Mouse (Mus musculus): Measurements from ENCODE around the gene Anxa2.

Gene Anxa2

GRCm38 (mm10) chr9:69511881-69512590, 58.6 kb downstream of the Anxa2 start:
- DNase-seq (ENCODE audit: low read depth, low spot score): no peak

GRCm38 (mm10) chr9:69512726-69513125, 59.3 kb downstream of the Anxa2 start:
- no peak for DNase-seq (ENCODE audit: low read depth, low spot score)

- DNase-seq (ENCODE audit: low read depth, low spot score): no peak
Measured at GRCm38 (mm10) chr9:69514206-69514605, 60.8 kb downstream of the Anxa2 start.

GRCm38 (mm10) chr9:69515416-69515815, 62.0 kb downstream of the Anxa2 start:
- no peak for DNase-seq (ENCODE audit: low read depth, low spot score)

GRCm38 (mm10) chr9:69517387-69518035, 64.1 kb downstream of the Anxa2 start:
- DNase-seq (ENCODE audit: low read depth, low spot score): peak; percentile 65

Data from brain, embryonic 18.5 days (tissue).